In the genomic region with DNA sequence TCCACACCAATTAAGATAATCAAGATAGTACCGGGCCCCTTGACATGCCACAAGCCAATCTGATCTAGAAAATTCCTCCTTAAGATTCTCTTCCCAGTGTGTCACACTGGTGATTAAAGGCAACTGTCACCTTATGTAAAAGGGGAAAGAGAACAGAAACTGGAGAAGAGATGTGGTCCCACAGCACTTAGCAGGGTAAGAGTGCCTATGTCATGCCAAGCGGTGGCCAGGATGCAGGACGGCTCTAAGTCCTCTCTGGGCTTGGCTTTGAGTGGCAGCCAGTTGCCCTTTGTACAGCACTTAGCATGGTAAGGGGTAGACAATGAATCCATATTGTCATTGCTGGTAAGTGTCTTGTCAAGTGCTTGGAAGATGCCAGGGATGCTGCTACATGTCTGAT, we compare ENCODE assay signal across 27 mouse cellular contexts. TPM values are rescaled to one million over a fixed set of nuclear protein-coding genes. Genes with fewer than 3 reads are reported as not detected.
DNase-seq lines count a peak whose midpoint lies in the region; ATAC-seq lines count a peak whose summit lies in the region.
"Had no signal": no experiment of that assay in that cellular context is flagged by ENCODE, and none has a peak within 500 bp of the region (broad histone marks: within the 10 kb centered on the region; RNA-seq: fewer than 3 reads in every experiment).

No protein-coding gene starts in this region.

- H3K27me3 ChIP-seq in megakaryocyte, embryonic 14.5 days (replicated peaks): peaks cover 41% of the 10 kb centered on the region
- H3K27me3 ChIP-seq: CH12.LX; embryonic facial prominence, embryonic 13.5 days; embryonic facial prominence, embryonic 15.5 days; forebrain, embryonic 12.5 days; Patski had no signal

- no peaks in the 10 kb centered on the region for H3K36me3 ChIP-seq in megakaryocyte, embryonic 14.5 days (replicated peaks; ENCODE audit: low read length)
- H3K36me3 ChIP-seq: embryonic facial prominence, embryonic 13.5 days; embryonic facial prominence, embryonic 15.5 days; forebrain, embryonic 10.5 days; forebrain, embryonic 12.5 days; G1E had no signal

- no peak for DNase-seq in gastrocnemius, adult 8-10 months (ENCODE audit: low spot score in 2 of 2)
- DNase-seq in layer of hippocampus, adult 11-12 months (ENCODE audit: low spot score): no peak
- DNase-seq in B cell, adult 2 months: no peak
- DNase-seq: adrenal gland, adult 8-10 months; adrenal gland, postnatal 14 days; adrenal gland, postnatal 36 days; cerebellum, adult 11-12 months; cerebellum, adult 2 months; cerebellum, adult 9-10 months; cerebellum, postnatal 10 days; cerebellum, postnatal 25 days; embryo, embryonic 11 days had no signal

- peak overlapping the region; percentile 15 for H3K4me3 ChIP-seq in megakaryocyte, embryonic 14.5 days (replicated peaks)
- H3K4me3 ChIP-seq: embryonic facial prominence, embryonic 13.5 days; embryonic facial prominence, embryonic 15.5 days; erythroblast, embryonic 14.5 days; forebrain, embryonic 10.5 days; forebrain, embryonic 12.5 days had no signal

- H3K9me3 ChIP-seq in megakaryocyte, embryonic 14.5 days: peaks cover 6% of the 10 kb centered on the region; the same call in 1 of the 2 replicates
- H3K9me3 ChIP-seq: embryonic facial prominence, embryonic 13.5 days; embryonic facial prominence, embryonic 15.5 days; forebrain, embryonic 10.5 days; forebrain, embryonic 12.5 days; G1E had no signal

- H3K4me1 ChIP-seq in megakaryocyte, embryonic 14.5 days: no peaks in the 10 kb centered on the region
- H3K4me1 ChIP-seq: embryonic facial prominence, embryonic 13.5 days; embryonic facial prominence, embryonic 15.5 days had no signal

- ATAC-seq in common myeloid progenitor, adult 5-6 weeks (replicated peaks; ENCODE audit: low read depth, poor library complexity, severe bottlenecking): 0 out of 2 replicates have a peak, but pooled peaks have one; percentile 24
- peak; percentile 58 for ATAC-seq in granulocyte monocyte progenitor cell, adult 5-6 weeks (replicated peaks; ENCODE audit: poor library complexity, severe bottlenecking)
- ATAC-seq: activated CD4-positive, CD25-positive, alpha-beta regulatory T cell, adult 4 months; CD4-positive, CD25-positive, alpha-beta regulatory T cell, adult 4 months; forebrain, embryonic 14.5 days; forebrain, embryonic 16.5 days; Patski had no signal

RNA-seq across cellular contexts. Expression of a gene that starts 42.2 kb away (rescaled TPM):
- total RNA-seq in common myeloid progenitor, adult 5-6 weeks (2017): 421 and 492 TPM in 2 replicates
- total RNA-seq in granulocyte monocyte progenitor cell, adult 5-6 weeks (2014; fragmentation: Nextera tagmentation): 35.1 and 50.4 TPM in 2 replicates
- total RNA-seq in granulocyte monocyte progenitor cell, adult 5-6 weeks (2017): 137 and 160 TPM in 2 replicates
- polyA plus RNA-seq in megakaryocyte, embryonic 14.5 days (2012; ENCODE audit: insufficient read depth, low replicate concordance): 57.8 and 223 TPM in 2 replicates
- 10 to 100 TPM in 2 of 4 experiments, 1 to 10 TPM in 2; 5.6 to 26.9 (median 8.4) TPM for total RNA-seq in gastrocnemius, adult 8-10 months (2022)
